Mouse (Mus musculus) liver, embryonic 14.5 days (tissue): ENCODE measurements around the gene Tnip3. TPM values are rescaled to one million over a fixed set of nuclear protein-coding genes. Genes with fewer than 3 reads are reported as not detected.

ENCODE experiments used
- ATAC-seq: fragments of 200-750 bp; cut with Nextera tagmentation; 2 replicates; pipeline ENCODE4 v1.8.0; 2017; ENCODE audit warnings: moderate number of reproducible peaks, mild to moderate bottlenecking, moderate library complexity; ENCODE audit not compliant: insufficient read depth
- DNase-seq, 3 experiments: peaks; one replicate each; pipeline ENCODE4 v3.0.0-alpha.2; 2012 to 2013; ENCODE audit warnings: low read depth in 3 of 3, low spot score in 3 of 3
- H3K27ac ChIP-seq: fragments of 300-500 bp; sonication (generic); 2 replicates; pipeline ENCODE4 v1.5.1; 2014; ENCODE audit warnings: moderate library complexity, mild to moderate bottlenecking, control low read depth, inconsistent platforms
- H3K27me3 ChIP-seq: fragments of 300-500 bp; sonication (generic); 2 replicates; pipeline ENCODE4 v1.6.1; 2014; ENCODE audit warnings: mild to moderate bottlenecking, low read length, moderate library complexity; ENCODE audit not compliant: control insufficient read depth, insufficient read depth
- H3K36me3 ChIP-seq: fragments of 300-500 bp; sonication (generic); replicated peaks from 2 replicates; pipeline ENCODE4 v1.6.1; 2014; ENCODE audit warnings: low read depth; ENCODE audit not compliant: control insufficient read depth, insufficient read depth
- H3K4me1 ChIP-seq, 2 experiments: fragments of 200-500 bp in 1 of 2; fragments of 300-500 bp in 1 of 2; sonication (generic) in 1 of 2; replicated peaks; 2 replicates each; pipeline ENCODE4 v1.6.1; 2012 to 2014; ENCODE audit warnings: antibody characterized with exemption in 1 of 2, inconsistent platforms in 1 of 2, low read length in 1 of 2; ENCODE audit not compliant: control insufficient read depth in 2 of 2, insufficient read depth in 2 of 2
- H3K4me2 ChIP-seq: fragments of 300-500 bp; sonication (generic); 2 replicates; pipeline ENCODE4 v1.6.1; 2014; ENCODE audit warnings: low read depth, mild to moderate bottlenecking, control low read depth, moderate library complexity
- H3K4me3 ChIP-seq, 2 experiments: fragments of 200-500 bp in 1 of 2; fragments of 300-500 bp in 1 of 2; sonication (generic) in 1 of 2; 2 replicates each; pipeline ENCODE4 v1.5.1; 2012 to 2014; ENCODE audit warnings: low read depth in 2 of 2, low read length in 2 of 2, mild to moderate bottlenecking in 2 of 2, control low read depth in 1 of 2, inconsistent platforms in 1 of 2, moderate library complexity in 1 of 2; ENCODE audit not compliant: insufficient read depth in 1 of 2
- H3K9ac ChIP-seq: fragments of 300-500 bp; sonication (generic); replicated peaks from 2 replicates; pipeline ENCODE4 v1.6.1; 2014; ENCODE audit warnings: mild to moderate bottlenecking, control low read depth, moderate library complexity
- H3K9me3 ChIP-seq: fragments of 300-500 bp; sonication (generic); 2 replicates; pipeline ENCODE4 v1.6.1; 2016; ENCODE audit warnings: low read length, mixed read lengths; ENCODE audit not compliant: control insufficient read depth
- CTCF ChIP-seq: IDR thresholded peaks from 2 replicates; pipeline ENCODE4 v1.5.1; 2016; ENCODE audit warnings: antibody characterized with exemption, low read depth, control low read depth
- EP300 ChIP-seq: IDR thresholded peaks from 2 replicates; pipeline ENCODE4 v1.6.1; 2016; ENCODE audit warnings: antibody characterized with exemption, low read depth
- WGBS: fragments of 180-500 bp; shearing (Covaris S2); extraction: QIAGEN DNeasy Blood & Tissue Kit; methylation state at CpG from one replicate; pipeline ENCODE4 v1.1.7; 2014; ENCODE audit not compliant: insufficient replicate concordance; 5-methylcytosine and 5-hydroxymethylcytosine counted together
- polyA plus RNA-seq, 2 experiments: library from polyadenylated mRNA; depleted of rRNA in 1 of 2; stranded (reverse) in 1 of 2; unstranded in 1 of 2; fragments of >200 nt; fragmentation: Nextera tagmentation in 1 of 2; extraction: Ambion mirVana in 1 of 2; gene quantifications; 2 replicates each; pipeline versions ENCODE4 v1.2.1 to v1.2.3; 2012 to 2014

The Tnip3 gene
- polyA plus RNA-seq, 2 experiments, result 0.17 TPM; not detected in 1

DNA sequence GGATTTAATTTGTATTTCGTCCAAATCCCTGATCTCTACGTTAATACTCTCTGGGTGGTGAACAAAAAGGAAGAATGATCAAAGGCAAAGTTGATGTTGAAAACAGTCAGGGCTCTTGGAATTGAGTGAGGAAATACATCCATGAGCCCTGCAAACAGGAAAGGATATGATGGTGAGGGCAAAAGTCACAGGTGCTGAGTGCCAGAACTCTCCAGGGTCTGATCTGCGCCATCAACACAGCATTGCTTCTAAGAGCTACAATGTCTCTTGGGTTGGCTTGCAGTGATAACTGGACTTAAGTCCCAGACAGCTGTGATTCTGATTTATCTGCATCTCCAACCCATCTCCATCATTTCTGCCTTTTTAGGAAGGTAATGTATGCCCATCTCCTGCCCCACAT, 4.3 kb upstream of the Tnip3 start:
- no peaks in the 10 kb centered on the region for H3K4me1 ChIP-seq
- H3K4me2 ChIP-seq, result no peak overlapping the region
- 68% methylated on average over 3 of the region's 3 CpGs for WGBS
- H3K27me3 ChIP-seq, result no peaks in the 10 kb centered on the region
- H3K9me3 ChIP-seq, result no peaks in the 10 kb centered on the region
- no peak overlapping the region for H3K27ac ChIP-seq
- DNase-seq, result no peak
- TF ChIP-seq CTCF, result no peak
- TF ChIP-seq EP300, result no peak
- no peak overlapping the region for H3K4me3 ChIP-seq
- no peaks in the 10 kb centered on the region for H3K36me3 ChIP-seq
- no peak for ATAC-seq
- no peak overlapping the region for H3K9ac ChIP-seq

DNA sequence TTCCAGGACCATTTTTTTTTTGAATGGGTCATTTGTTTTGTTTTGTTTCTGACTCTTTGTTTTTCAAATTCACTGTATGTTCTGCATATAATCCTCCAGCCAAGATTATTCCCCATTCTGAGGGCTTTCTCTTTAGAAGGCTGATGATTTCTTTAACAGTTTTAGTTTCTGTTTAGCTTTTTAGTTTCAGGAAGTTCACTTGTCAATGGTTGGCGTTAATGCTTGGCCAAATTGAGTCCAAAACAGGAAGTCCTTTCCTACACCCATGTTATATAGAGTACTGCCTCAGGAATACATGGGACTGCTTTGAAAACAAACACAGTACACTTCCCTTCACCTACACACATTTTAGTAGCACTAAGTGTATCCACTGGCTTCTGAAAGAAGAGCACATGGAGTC, 2.8 kb downstream of the Tnip3 start:
- Histone ChIP-seq H3K9ac (no peak overlapping the region), H3K4me3 (no peak overlapping the region), H3K27me3 (no peaks in the 10 kb centered on the region), H3K27ac (no peak overlapping the region), H3K9me3 (no peaks in the 10 kb centered on the region), H3K4me2 (no peak overlapping the region), H3K36me3 (no peaks in the 10 kb centered on the region), H3K4me1 (no peaks in the 10 kb centered on the region)
- ATAC-seq (no peak), DNase-seq (no peak)
- WGBS, result 6% methylated on average over 1 of the region's 1 CpGs
- no peak for TF ChIP-seq CTCF
- TF ChIP-seq EP300, result no peak

DNA sequence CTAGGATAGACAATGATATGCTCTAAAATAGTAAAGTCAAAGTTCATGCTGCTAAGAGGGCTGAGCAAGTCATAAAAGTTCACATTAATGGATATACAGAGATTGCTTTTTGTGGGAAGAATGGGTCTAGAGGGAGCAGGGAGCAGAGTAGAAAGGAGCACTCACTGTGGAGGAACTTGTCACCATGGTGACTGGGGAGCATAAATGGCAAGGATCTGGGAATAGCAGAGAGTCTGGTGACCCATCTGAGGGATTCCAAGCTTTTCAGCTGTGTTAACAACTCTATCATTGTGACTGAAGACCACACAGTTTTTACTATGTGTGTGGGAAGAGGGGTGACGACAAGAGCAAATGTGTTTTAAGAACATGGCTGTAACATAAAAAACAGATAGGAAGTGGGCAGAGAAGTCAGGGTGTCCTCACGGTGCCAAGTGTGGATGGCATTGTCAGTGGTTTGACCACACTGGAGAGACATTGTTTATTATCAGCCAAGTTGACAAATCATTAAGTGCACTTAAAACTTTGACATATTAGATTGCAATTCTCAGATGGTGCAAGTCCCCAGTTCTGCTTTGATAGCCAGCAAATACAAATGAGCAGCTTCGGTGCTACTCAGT, 6.2 kb downstream of the Tnip3 start:
- H3K4me2 ChIP-seq, result no peak overlapping the region
- no peaks in the 10 kb centered on the region for H3K27me3 ChIP-seq
- 44% methylated on average over 3 of the region's 3 CpGs for WGBS
- ATAC-seq, result no peak
- no peaks in the 10 kb centered on the region for H3K4me1 ChIP-seq
- no peak overlapping the region for H3K27ac ChIP-seq
- H3K9me3 ChIP-seq, result no peaks in the 10 kb centered on the region
- H3K9ac ChIP-seq, result no peak overlapping the region
- no peaks in the 10 kb centered on the region for H3K36me3 ChIP-seq
- no peak for DNase-seq
- H3K4me3 ChIP-seq, result no peak overlapping the region
- TF ChIP-seq CTCF, result no peak
- no peak for TF ChIP-seq EP300

DNA sequence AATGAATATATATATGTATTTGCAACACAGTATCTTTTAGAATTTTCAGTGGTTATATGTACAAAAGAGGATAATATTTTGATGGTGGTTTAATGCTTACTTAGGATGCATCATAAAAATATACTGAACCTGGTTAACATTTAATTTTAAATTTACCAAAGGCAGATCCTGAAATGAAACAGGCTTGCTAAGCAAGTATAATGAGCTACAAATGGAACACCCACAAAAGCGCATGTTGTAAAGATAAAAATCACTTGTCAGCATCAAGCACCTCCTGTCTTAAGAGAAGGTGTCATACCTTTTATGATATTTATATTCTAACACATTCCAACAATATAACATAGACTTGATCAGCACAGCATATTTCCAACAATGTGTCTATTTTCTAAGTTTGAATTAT, 8.6 kb downstream of the Tnip3 start:
- TF ChIP-seq EP300, result no peak
- TF ChIP-seq CTCF, result no peak
- H3K4me1 ChIP-seq, result no peaks in the 10 kb centered on the region

DNA sequence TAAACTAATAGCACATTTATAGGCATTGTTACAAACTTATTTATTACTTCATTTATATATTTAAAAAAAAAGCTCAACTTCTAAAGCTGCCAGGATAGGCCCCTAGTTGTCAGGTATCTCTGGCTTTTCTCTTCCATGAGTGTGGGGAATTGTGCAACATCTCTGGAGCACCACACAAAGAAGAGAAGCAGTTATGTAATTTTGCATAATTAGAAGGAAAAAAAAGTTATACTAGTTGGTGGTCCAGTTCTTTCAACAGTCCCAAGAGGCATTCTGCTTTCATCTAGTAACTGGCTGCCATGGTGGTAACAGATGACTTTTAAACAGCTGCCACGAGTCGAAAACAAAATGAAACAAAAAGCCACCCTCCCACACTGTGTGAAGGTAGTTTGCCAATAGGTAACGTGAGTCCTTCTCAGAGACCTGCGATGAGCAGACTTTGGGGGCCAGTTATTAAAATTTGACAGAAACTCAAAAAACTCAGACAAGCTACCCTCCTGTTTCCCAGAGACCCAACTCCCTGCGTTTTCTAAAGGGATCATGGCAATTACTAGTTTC, 12.3 kb downstream of the Tnip3 start:
- TF ChIP-seq CTCF, result no peak
- TF ChIP-seq EP300, result no peak
- no peak overlapping the region for H3K9ac ChIP-seq
- no peak overlapping the region for H3K27ac ChIP-seq
- no peaks in the 10 kb centered on the region for H3K36me3 ChIP-seq
- no peaks in the 10 kb centered on the region for H3K27me3 ChIP-seq
- H3K9me3 ChIP-seq, result no peaks in the 10 kb centered on the region
- H3K4me1 ChIP-seq, result no peaks in the 10 kb centered on the region
- ATAC-seq, result no peak
- H3K4me3 ChIP-seq, result no peak overlapping the region
- 68% methylated on average over 5 of the region's 5 CpGs for WGBS
- H3K4me2 ChIP-seq, result no peak overlapping the region
- DNase-seq, result no peak

More for the DNA sequence above, 8.6 kb downstream of the Tnip3 start:
- Histone ChIP-seq H3K9ac (no peak overlapping the region), H3K4me2 (no peak overlapping the region), H3K36me3 (no peaks in the 10 kb centered on the region), H3K27me3 (no peaks in the 10 kb centered on the region), H3K4me3 (no peak overlapping the region), H3K27ac (no peak overlapping the region), H3K9me3 (no peaks in the 10 kb centered on the region)
- 69% methylated on average over 1 of the region's 1 CpGs for WGBS
- DNase-seq (no peak), ATAC-seq (no peak)
